Mouse (Mus musculus) MEL-GATA-1-ER (cell line): Measurements from ENCODE around the gene Lexm.

Source experiments
- DNase-seq: peaks from one replicate; pipeline ENCODE4 v3.0.0-alpha.2; 2012; ENCODE audit warnings: low read depth; ENCODE audit errors: extremely low read depth

Gene Lexm

GRCm38 (mm10) chr4:106546896-106547295, 70.1 kb downstream of the Lexm start:
- DNase-seq = no peak

GRCm38 (mm10) chr4:106545817-106546373, 71.1 kb downstream of the Lexm start:
- no peak for DNase-seq

GRCm38 (mm10) chr4:106542211-106542610, 74.8 kb downstream of the Lexm start:
- no peak for DNase-seq

- no peak for DNase-seq
Observed at GRCm38 (mm10) chr4:106541491-106541890, 75.5 kb downstream of the Lexm start.
